Comparison of ENCODE assay signal across 9 mouse cellular contexts in the genomic region with DNA sequence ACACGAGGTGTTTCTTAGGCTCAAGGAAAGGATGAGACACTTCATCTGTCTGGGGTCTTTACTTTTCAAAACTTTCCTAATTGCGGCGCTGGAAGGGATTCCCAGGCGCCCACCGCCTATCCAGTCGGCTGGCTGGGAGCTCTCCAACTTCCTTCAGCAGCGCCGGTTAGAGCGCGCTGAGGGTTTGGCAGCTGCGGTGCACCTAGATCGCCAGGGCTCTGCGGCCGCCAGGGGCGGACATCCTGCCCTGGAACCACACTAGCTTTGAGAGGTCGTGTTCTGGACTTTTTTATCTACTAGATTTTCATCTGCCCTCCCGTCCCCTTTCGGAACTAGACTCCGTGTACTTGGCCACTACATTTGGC. TPM values are rescaled to one million over a fixed set of nuclear protein-coding genes. Genes with fewer than 3 reads are reported as not detected.
DNase-seq lines count a peak whose midpoint lies in the region; ATAC-seq and TF ChIP-seq lines count a peak whose summit lies in the region.
"Had no signal": no experiment of that assay in that cellular context is flagged by ENCODE, and none has a peak within 500 bp of the region (broad histone marks: within the 10 kb centered on the region; RNA-seq: fewer than 3 reads in every experiment).

No protein-coding gene starts in this region.

- no peak for ATAC-seq in monocyte, adult 5-6 weeks (replicated peaks; ENCODE audit: insufficient number of reproducible peaks, low FRiP score, low TSS enrichment, poor library complexity, severe bottlenecking)
- no peak for ATAC-seq in neural tube, embryonic 15.5 days (ENCODE audit: low FRiP score)

- H3K4me2 ChIP-seq in neural tube, embryonic 15.5 days, result peak overlapping the region; percentile 80

- peak overlapping the region; percentile 91 for H3K4me3 ChIP-seq in kidney, adult 2 months (ENCODE audit: insufficient read depth, low read depth, low read length)
- peak overlapping the region; percentile 84 for H3K4me3 ChIP-seq in lung, adult 2 months (replicated peaks; ENCODE audit: extremely low read depth, low read depth, low read length)
- H3K4me3 ChIP-seq in neural tube, embryonic 15.5 days (replicated peaks), result peak overlapping the region; percentile 76

- H3K9me3 ChIP-seq in neural tube, embryonic 15.5 days (replicated peaks), result no peaks in the 10 kb centered on the region

- TF ChIP-seq POLR2A in kidney, adult 2 months (IDR thresholded peaks at IDR 0.05; ENCODE audit: low read depth, low read length), result no peak
- 0 out of 2 replicates have a peak, but pooled peaks have one; percentile 9 for TF ChIP-seq POLR2A in lung, adult 2 months (IDR thresholded peaks at IDR 0.05; ENCODE audit: borderline replicate concordance, extremely low read depth, low read depth, low read length)

- DNase-seq in monocyte, adult 2 months (ENCODE audit: low read depth in 1 of 2, low spot score in 2 of 2), result peak; percentile 12 to 14
- DNase-seq in embryo, embryonic 9.5 days (ENCODE audit: extremely low spot score), result peak; percentile 74
- DNase-seq in heart, adult 8-10 months (ENCODE audit: low spot score), result peak; percentile 74
- DNase-seq in kidney, adult 2 months, result peak; percentile 57
- no peak for DNase-seq in lung, adult 2 months
- DNase-seq in adipocyte (ENCODE audit: low spot score), result no peak

- peak overlapping the region; percentile 84 for H3K9ac ChIP-seq in neural tube, embryonic 15.5 days (replicated peaks)

- no peaks in the 10 kb centered on the region for H3K4me1 ChIP-seq in kidney, adult 2 months (ENCODE audit: control insufficient read depth, insufficient read depth, low read length)
- peaks cover 1% of the 10 kb centered on the region for H3K4me1 ChIP-seq in lung, adult 2 months (ENCODE audit: control insufficient read depth, insufficient read depth, low read length)
- H3K4me1 ChIP-seq in neural tube, embryonic 15.5 days, result peaks cover 35% of the 10 kb centered on the region

- no peaks in the 10 kb centered on the region for H3K36me3 ChIP-seq in kidney, adult 2 months (ENCODE audit: control insufficient read depth, insufficient read depth, low read length)
- no peaks in the 10 kb centered on the region for H3K36me3 ChIP-seq in neural tube, embryonic 15.5 days

- no peaks in the 10 kb centered on the region for H3K27me3 ChIP-seq in kidney, adult 2 months (replicated peaks; ENCODE audit: control insufficient read depth, insufficient read depth, low read length)
- no peaks in the 10 kb centered on the region for H3K27me3 ChIP-seq in neural tube, embryonic 15.5 days (replicated peaks)

- no peak overlapping the region for H3K27ac ChIP-seq in kidney, adult 2 months (ENCODE audit: insufficient read depth, low read depth, low read length)
- peak overlapping the region; percentile 96 for H3K27ac ChIP-seq in neural tube, embryonic 15.5 days (replicated peaks)

- no peak; the same call in 1 of the 2 replicates for TF ChIP-seq CTCF in kidney, adult 2 months (conservative IDR thresholded peaks at IDR 0.05; ENCODE audit: insufficient read depth, insufficient read length, low read depth, low read length)
- peak; percentile 43 for TF ChIP-seq CTCF in lung, adult 2 months (IDR thresholded peaks at IDR 0.05; ENCODE audit: insufficient read depth, low read length)

- 1% methylated on average over 19 of the region's 19 CpGs for WGBS in kidney, adult 2 months
- 1% methylated on average over 19 of the region's 19 CpGs for WGBS in lung, adult 2 months
- WGBS in neural tube, embryonic 15.5 days, result 1% methylated on average over 19 of the region's 19 CpGs

RNA-seq across cellular contexts. Expression of gene Fam78b, which starts 1.3 kb away (rescaled TPM):
- total RNA-seq in monocyte, adult 5-6 weeks (2017), result 2.5 to 8.2 TPM (median 7.3 TPM) in 3 replicates
- total RNA-seq in heart, adult 8-10 months (2022), result 1 to 10 TPM; 2.3 to 3.8 (median 3.1) TPM
- 1.3 TPM in 2 replicates for polyA plus RNA-seq in kidney, adult 2 months (2012; rRNA removed)
- polyA plus RNA-seq in lung, adult 2 months (2012; rRNA removed), result 2.9 and 3.8 TPM in 2 replicates
- polyA plus RNA-seq in neural tube, embryonic 15.5 days (2015; fragmentation: Nextera tagmentation; extraction: Ambion mirVana), result 8.7 and 9.3 TPM in 2 replicates
- total RNA-seq: MEL had no signal

Comparison
In these comparisons a context has a peak if more than half of its experiments do, and no peak if none do; other contexts are left out.
1. DNase-seq: peak in monocyte, adult 2 months (2 of 2), embryo, embryonic 9.5 days (single experiment), heart, adult 8-10 months (single experiment) and kidney, adult 2 months (single experiment); none in lung, adult 2 months (single experiment) and adipocyte (single experiment).
2. Peak in every context shown above with its lines, with median percentiles within 50 percentile points of each other: H3K4me3 ChIP-seq.